Mouse (Mus musculus): ENCODE measurements around the gene Gucy1b1.

The Gucy1b1 gene

GRCm38 (mm10) chr3:82044902-82045301 is 29.6 kb downstream of the Gucy1b1 start:
- CTCF ChIA-PET: no interaction called here
- POLR2A ChIA-PET: no interaction called here

- CTCF ChIA-PET: no interaction called here
- POLR2A ChIA-PET: no interaction called here
Measured at GRCm38 (mm10) chr3:82043676-82044075, 30.8 kb downstream of the Gucy1b1 start.

GRCm38 (mm10) chr3:82036262-82037044 is 38.0 kb downstream of the Gucy1b1 start:
- ChIA-PET POLR2A (no interaction called here), CTCF (no interaction called here)

GRCm38 (mm10) chr3:82030008-82030748 is 44.3 kb downstream of the Gucy1b1 start:
- POLR2A ChIA-PET: no interaction called here
- CTCF ChIA-PET: no interaction called here

GRCm38 (mm10) chr3:82029229-82029628 is 45.3 kb downstream of the Gucy1b1 start:
- ChIA-PET POLR2A (no interaction called here), CTCF (interaction anchor here in 1 of 4 experiments (0.6 kb wide), 1 partner anchor 12 kb away, joined by 8 read pairs; no protein-coding TSS in a partner anchor)

GRCm38 (mm10) chr3:82027286-82027685 is 47.2 kb downstream of the Gucy1b1 start:
- POLR2A ChIA-PET: no interaction called here

GRCm38 (mm10) chr3:82023065-82023464 is 51.4 kb downstream of the Gucy1b1 start:
- ChIA-PET CTCF (no interaction called here), POLR2A (no interaction called here)

More at GRCm38 (mm10) chr3:82027286-82027685, 47.2 kb downstream of the Gucy1b1 start:
- CTCF ChIA-PET: no interaction called here

GRCm38 (mm10) chr3:82022421-82022920 is 52.0 kb downstream of the Gucy1b1 start:
- CTCF ChIA-PET: no interaction called here
- POLR2A ChIA-PET: no interaction called here

- ChIA-PET POLR2A (no interaction called here), CTCF (no interaction called here)
Measured at GRCm38 (mm10) chr3:82014148-82014703, 60.3 kb downstream of the Gucy1b1 start.

GRCm38 (mm10) chr3:82007002-82007401 is 67.5 kb downstream of the Gucy1b1 start:
- ChIA-PET POLR2A (interaction anchor here in 1 of 4 experiments (1.0 kb wide), 1 partner anchor 8 kb away, joined by 3 read pairs; no protein-coding TSS in a partner anchor), CTCF (interaction anchor here in 1 of 4 experiments (0.8 kb wide), 1 partner anchor 74 kb away, joined by 3 read pairs; the partner anchor contains the start of gene Ctso)

- POLR2A ChIA-PET: no interaction called here
- CTCF ChIA-PET: interaction anchor here in 1 of 4 experiments (0.6 kb wide), 1 partner anchor 1062 kb away, joined by 3 read pairs; no protein-coding TSS in a partner anchor
Measured at GRCm38 (mm10) chr3:81995988-81996387, 78.5 kb downstream of the Gucy1b1 start.

GRCm38 (mm10) chr3:81995371-81995770 is 79.1 kb downstream of the Gucy1b1 start:
- POLR2A ChIA-PET: no interaction called here
- CTCF ChIA-PET: interaction anchor here in 1 of 4 experiments (0.6 kb wide), 1 partner anchor 916 kb away, joined by 3 read pairs; no protein-coding TSS in a partner anchor

- ChIA-PET CTCF (no interaction called here), POLR2A (no interaction called here)
Measured at GRCm38 (mm10) chr3:81990531-81990930, 84.0 kb downstream of the Gucy1b1 start.

- ChIA-PET POLR2A (no interaction called here), CTCF (no interaction called here)
Measured at GRCm38 (mm10) chr3:81989692-81990141, 84.8 kb downstream of the Gucy1b1 start.

GRCm38 (mm10) chr3:81987628-81988027 is 86.9 kb downstream of the Gucy1b1 start:
- CTCF ChIA-PET: interaction anchor here in 1 of 4 experiments (0.6 kb wide), 1 partner anchor 9 kb away, joined by 7 read pairs; no protein-coding TSS in a partner anchor
- POLR2A ChIA-PET: no interaction called here

- POLR2A ChIA-PET: no interaction called here
- CTCF ChIA-PET: no interaction called here
Measured at GRCm38 (mm10) chr3:81986103-81986502, 88.4 kb downstream of the Gucy1b1 start.

GRCm38 (mm10) chr3:81985100-81985499 is 89.4 kb downstream of the Gucy1b1 start:
- CTCF ChIA-PET: no interaction called here
- POLR2A ChIA-PET: no interaction called here

- ChIA-PET CTCF (interaction anchor here in 1 of 4 experiments (0.6 kb wide), 1 partner anchor 20 kb away, joined by 3 read pairs; no protein-coding TSS in a partner anchor), POLR2A (interaction anchor here in 1 of 4 experiments (0.6 kb wide), 1 partner anchor 43 kb away, joined by 3 read pairs; no protein-coding TSS in a partner anchor)
Measured at GRCm38 (mm10) chr3:81983120-81983895, 91.2 kb downstream of the Gucy1b1 start.

Measured in embryonic stem cell, embryonic (primary cell).